Comparison of ENCODE assay signal across 20 mouse cellular contexts in the genomic region with DNA sequence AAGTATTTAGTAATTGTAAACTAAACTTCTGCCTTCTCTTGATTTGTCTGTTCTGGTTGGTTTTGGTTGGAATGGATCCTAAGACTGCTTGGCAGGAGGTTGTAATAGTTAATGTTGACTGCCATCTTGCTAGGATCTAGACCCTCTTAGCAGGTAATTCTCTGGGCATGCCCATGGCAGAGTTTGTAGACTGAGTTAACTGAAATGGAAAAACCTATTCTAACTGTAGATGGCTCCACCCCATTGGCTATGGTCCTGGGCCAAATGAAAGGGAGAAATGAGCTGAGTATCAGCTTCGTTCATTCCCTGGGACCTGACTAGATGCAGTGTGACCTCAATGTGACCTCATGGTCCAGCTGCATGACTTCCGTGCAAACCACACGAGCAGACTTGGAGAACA.
"Had no signal": no experiment of that assay in that cellular context is flagged by ENCODE, and none has a peak within 500 bp of the region (broad histone marks: within the 10 kb centered on the region; RNA-seq: fewer than 3 reads in every experiment).

No protein-coding gene starts in this region.

- DNase-seq: gastrocnemius, adult 2 months; gastrocnemius, postnatal 10 days; gastrocnemius, postnatal 25 days; heart, adult 2 months; heart, postnatal 14 days; heart, postnatal 36 days; liver; liver, embryonic 13.5 days; liver, postnatal 0 days had no signal

- H3K4me3 ChIP-seq: gastrocnemius, adult 2 months; heart, adult 2 months; heart, embryonic 13.5 days; heart, embryonic 15.5 days; hindbrain, embryonic 10.5 days; hindbrain, embryonic 12.5 days; intestine, embryonic 15.5 days; layer of hippocampus, adult 2 months; left cerebral cortex, adult 2 months; limb, embryonic 10.5 days; limb, embryonic 12.5 days; liver, embryonic 13.5 days; liver, embryonic 15.5 days had no signal

- H3K27me3 ChIP-seq: heart, embryonic 13.5 days; heart, embryonic 15.5 days; hindbrain, embryonic 12.5 days; intestine, embryonic 15.5 days; limb, embryonic 12.5 days; liver, embryonic 13.5 days; liver, embryonic 15.5 days had no signal

- H3K36me3 ChIP-seq: heart, embryonic 13.5 days; heart, embryonic 15.5 days; hindbrain, embryonic 10.5 days; hindbrain, embryonic 12.5 days; intestine, embryonic 15.5 days; limb, embryonic 10.5 days; limb, embryonic 12.5 days; liver, embryonic 13.5 days; liver, embryonic 15.5 days had no signal

- H3K27ac ChIP-seq: gastrocnemius, adult 2 months; heart, adult 2 months; heart, embryonic 13.5 days; heart, embryonic 15.5 days; hindbrain, embryonic 10.5 days; hindbrain, embryonic 12.5 days; hindbrain, embryonic 14.5 days; intestine, embryonic 15.5 days; layer of hippocampus, adult 2 months; left cerebral cortex, adult 2 months; limb, embryonic 10.5 days; limb, embryonic 12.5 days; liver, embryonic 13.5 days; liver, embryonic 15.5 days had no signal

- H3K4me1 ChIP-seq: heart, embryonic 15.5 days; hindbrain, embryonic 10.5 days; hindbrain, embryonic 12.5 days; intestine, embryonic 15.5 days; liver, embryonic 13.5 days; liver, embryonic 15.5 days had no signal
